Mouse (Mus musculus) heart, embryonic 11.5 days (tissue): ENCODE results near the gene Cd69. TPM values are rescaled to one million over a fixed set of nuclear protein-coding genes. Genes with fewer than 3 reads are reported as not detected.

Experiments used
- ATAC-seq: fragments of 200-750 bp; cut with Nextera tagmentation; replicated peaks from 2 replicates; pipeline ENCODE4 v1.8.0; 2017; ENCODE audit warnings: moderate library complexity; ENCODE audit not compliant: insufficient number of reproducible peaks, low FRiP score, low TSS enrichment
- H3K27ac ChIP-seq: fragments of 300-500 bp; sonication (generic); 2 replicates; pipeline ENCODE4 v1.5.1; 2014; ENCODE audit warnings: mild to moderate bottlenecking, low read depth, low read length
- H3K27me3 ChIP-seq: fragments of 300-500 bp; sonication (generic); 2 replicates; pipeline ENCODE4 v1.6.1; 2014; ENCODE audit warnings: mild to moderate bottlenecking, low read length, mixed read lengths; ENCODE audit not compliant: control insufficient read depth, insufficient read depth
- H3K36me3 ChIP-seq: fragments of 300-500 bp; sonication (generic); 2 replicates; pipeline ENCODE4 v1.6.1; 2014; ENCODE audit warnings: mild to moderate bottlenecking, low read length, moderate library complexity, mixed read lengths; ENCODE audit not compliant: control insufficient read depth, insufficient read depth
- H3K4me1 ChIP-seq: fragments of 300-500 bp; sonication (generic); 2 replicates; pipeline ENCODE4 v1.6.1; 2014; ENCODE audit warnings: low read length; ENCODE audit not compliant: control insufficient read depth, insufficient read depth
- H3K4me2 ChIP-seq: fragments of 300-500 bp; sonication (generic); 2 replicates; pipeline ENCODE4 v1.6.1; 2014; ENCODE audit warnings: mild to moderate bottlenecking, moderate library complexity
- H3K4me3 ChIP-seq: fragments of 300-500 bp; sonication (generic); 2 replicates; pipeline ENCODE4 v1.5.1; 2014; ENCODE audit warnings: low read depth, low read length
- H3K9ac ChIP-seq: fragments of 300-500 bp; sonication (generic); 2 replicates; pipeline ENCODE4 v1.6.1; 2014; ENCODE audit warnings: mild to moderate bottlenecking, low read depth, low read length, moderate library complexity
- H3K9me3 ChIP-seq: fragments of 300-500 bp; sonication (generic); replicated peaks from 2 replicates; pipeline ENCODE4 v1.6.1; 2016; ENCODE audit warnings: low read length; ENCODE audit not compliant: control insufficient read depth
- WGBS: fragments of 180-500 bp; shearing (Covaris S2); extraction: QIAGEN DNeasy Blood & Tissue Kit; methylation state at CpG from one replicate; pipeline ENCODE4 v1.1.7; 2014; ENCODE audit not compliant: insufficient replicate concordance; 5-methylcytosine and 5-hydroxymethylcytosine counted together
- polyA plus RNA-seq: library from polyadenylated mRNA; unstranded; fragments of >200 nt; fragmentation: Nextera tagmentation; extraction: Ambion mirVana; gene quantifications from 2 replicates; pipeline ENCODE4 v1.2.1, GENCODE M21; 2014

The Cd69 gene
- polyA plus RNA-seq, 1 experiment from 2014 or later = not detected

DNA sequence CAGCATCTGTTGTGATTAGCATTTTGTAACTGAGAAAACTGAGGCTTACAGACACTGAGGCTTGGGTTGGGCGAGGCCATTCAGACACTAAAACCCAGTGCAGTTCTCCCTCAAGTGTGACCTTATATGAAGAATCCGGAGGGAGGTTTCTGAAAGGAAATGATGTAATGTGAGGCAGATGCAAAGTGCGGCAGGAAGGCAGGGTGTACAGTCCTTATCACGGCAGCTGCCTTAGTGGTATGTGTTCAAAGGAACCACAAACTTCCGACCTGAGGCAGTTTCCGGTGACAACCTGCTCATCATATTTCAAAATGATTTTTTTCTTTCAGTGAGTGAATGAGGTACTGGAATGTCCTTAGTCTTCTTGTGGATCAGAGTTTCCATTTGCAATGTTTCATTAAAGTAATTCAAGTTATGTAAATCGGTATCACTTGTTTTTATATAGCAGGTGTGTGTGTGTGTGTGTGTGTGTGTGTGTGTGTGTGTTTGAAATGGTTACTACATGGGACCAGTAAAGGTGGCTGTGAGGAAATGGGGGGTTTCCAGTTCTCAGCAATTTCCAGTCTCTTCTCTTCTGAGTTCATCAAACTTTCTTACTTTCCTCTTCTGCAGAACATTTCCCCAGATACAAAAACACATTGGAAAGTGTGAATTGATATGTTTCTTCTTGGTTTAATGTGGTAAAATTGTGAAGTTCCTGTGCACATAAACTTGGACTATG, 9.3 kb upstream of the Cd69 start:
- H3K4me1 ChIP-seq = no peaks in the 10 kb centered on the region
- no peak overlapping the region for H3K27ac ChIP-seq
- no peaks in the 10 kb centered on the region for H3K36me3 ChIP-seq
- H3K9ac ChIP-seq = no peak overlapping the region
- no peak for ATAC-seq
- no peak overlapping the region for H3K4me3 ChIP-seq
- H3K4me2 ChIP-seq = no peak overlapping the region
- WGBS = 59% methylated on average over 7 of the region's 7 CpGs
- no peaks in the 10 kb centered on the region for H3K27me3 ChIP-seq
- H3K9me3 ChIP-seq = no peaks in the 10 kb centered on the region

DNA sequence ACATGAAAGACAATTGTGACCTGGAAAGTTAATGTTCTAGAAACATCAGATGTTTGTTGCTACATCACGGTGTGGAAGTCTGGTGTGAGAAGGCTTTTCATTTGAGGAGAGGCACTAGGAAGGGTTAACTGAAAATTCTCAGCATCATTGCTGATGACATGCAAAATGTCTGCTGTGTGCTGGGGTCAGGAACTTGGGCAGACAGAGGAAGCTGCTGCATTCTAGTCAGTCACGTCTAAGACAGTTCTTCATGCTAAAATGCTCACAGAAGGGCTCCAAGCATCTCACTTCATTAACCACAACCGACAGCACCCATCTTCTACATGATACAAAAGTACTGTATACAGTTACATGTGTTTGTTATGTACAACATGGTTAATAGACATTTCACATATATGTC, 8.0 kb upstream of the Cd69 start:
- H3K4me3 ChIP-seq = no peak overlapping the region
- H3K9ac ChIP-seq = no peak overlapping the region
- no peaks in the 10 kb centered on the region for H3K27me3 ChIP-seq
- H3K9me3 ChIP-seq = no peaks in the 10 kb centered on the region
- H3K4me2 ChIP-seq = no peak overlapping the region
- no peaks in the 10 kb centered on the region for H3K36me3 ChIP-seq
- 71% methylated on average over 3 of the region's 3 CpGs for WGBS
- H3K4me1 ChIP-seq = no peaks in the 10 kb centered on the region
- H3K27ac ChIP-seq = no peak overlapping the region
- no peak for ATAC-seq

DNA sequence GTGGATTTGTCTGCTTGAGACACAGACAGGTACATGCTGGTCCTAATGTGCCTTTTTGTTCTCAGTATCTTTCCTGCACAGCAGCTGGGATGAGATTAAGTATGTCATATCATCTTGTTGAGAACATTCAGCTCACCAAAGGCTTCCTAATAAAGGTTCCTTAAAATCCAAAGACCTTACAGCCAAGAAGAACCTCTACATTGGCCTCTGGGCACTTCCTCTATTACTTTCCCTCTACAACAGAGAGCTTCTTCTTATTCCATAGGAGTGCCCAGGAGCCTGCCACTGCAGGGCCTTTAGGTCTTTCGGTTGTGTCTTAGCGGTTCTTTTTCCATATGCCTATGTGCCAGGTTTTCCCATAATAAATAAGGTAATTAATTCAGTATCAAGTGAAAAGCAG, 1.2 kb upstream of the Cd69 start:
- no peaks in the 10 kb centered on the region for H3K4me1 ChIP-seq

DNA sequence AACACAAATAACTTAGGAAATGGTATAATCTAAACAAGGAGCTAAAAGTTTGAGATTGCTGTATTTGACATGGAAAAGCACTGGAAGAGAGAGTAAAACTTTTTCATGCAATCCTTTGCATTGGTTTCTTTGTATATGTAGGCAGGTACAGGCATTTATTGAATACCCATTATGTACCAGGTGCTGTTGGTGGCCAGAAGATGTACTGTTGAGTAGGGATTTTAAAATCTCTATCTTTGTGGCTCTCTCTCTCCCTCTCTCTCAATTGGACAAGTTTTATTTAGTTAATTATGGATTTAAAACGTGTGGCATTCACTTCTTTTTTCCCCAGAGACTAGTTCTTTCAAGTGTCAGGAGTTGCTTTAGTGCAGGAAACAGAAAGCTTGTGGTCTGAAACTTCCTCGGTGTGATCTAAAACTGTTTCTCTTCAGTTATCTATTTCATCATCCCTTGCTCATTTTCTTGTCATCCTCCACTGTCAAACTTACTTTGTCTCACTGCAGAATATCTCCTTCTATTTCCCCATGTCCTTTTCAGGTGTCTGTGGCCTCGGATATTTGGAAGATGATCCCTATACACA, 478 bp upstream of the Cd69 start:
- H3K27me3 ChIP-seq = no peaks in the 10 kb centered on the region
- no peaks in the 10 kb centered on the region for H3K4me1 ChIP-seq
- H3K36me3 ChIP-seq = no peaks in the 10 kb centered on the region
- no peak overlapping the region for H3K4me2 ChIP-seq
- H3K27ac ChIP-seq = no peak overlapping the region
- 58% methylated on average over 3 of the region's 3 CpGs for WGBS
- H3K4me3 ChIP-seq = no peak overlapping the region
- no peak for ATAC-seq
- no peak overlapping the region for H3K9ac ChIP-seq
- no peaks in the 10 kb centered on the region for H3K9me3 ChIP-seq

More for the DNA sequence above, 1.2 kb upstream of the Cd69 start:
- WGBS = 93% methylated on average over 2 of the region's 2 CpGs
- H3K4me2 ChIP-seq = no peak overlapping the region
- no peaks in the 10 kb centered on the region for H3K36me3 ChIP-seq
- no peak for ATAC-seq
- no peaks in the 10 kb centered on the region for H3K27me3 ChIP-seq
- no peaks in the 10 kb centered on the region for H3K9me3 ChIP-seq
- no peak overlapping the region for H3K4me3 ChIP-seq
- H3K27ac ChIP-seq = no peak overlapping the region
- no peak overlapping the region for H3K9ac ChIP-seq

DNA sequence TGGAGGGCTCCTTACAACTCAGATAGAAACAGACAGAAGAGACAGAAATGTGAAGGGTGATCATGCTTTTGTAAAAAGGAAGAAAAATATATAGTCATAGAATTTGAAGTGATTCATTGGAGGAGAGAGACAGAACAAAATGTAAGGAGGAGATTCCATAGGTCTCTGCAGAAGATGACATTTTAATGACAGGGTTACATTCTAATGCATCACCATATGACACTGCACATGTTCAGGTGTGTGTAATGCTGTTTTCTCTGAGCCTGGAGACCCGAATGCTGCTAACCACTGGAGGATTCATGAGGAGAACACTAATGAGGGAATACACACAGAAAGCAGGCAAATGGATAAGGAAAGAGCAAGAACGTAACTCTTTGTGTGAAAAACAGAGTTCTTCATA, 760 bp downstream of the Cd69 start:
- Histone ChIP-seq H3K4me1 (no peaks in the 10 kb centered on the region), H3K27ac (no peak overlapping the region), H3K4me3 (no peak overlapping the region), H3K4me2 (no peak overlapping the region), H3K36me3 (no peaks in the 10 kb centered on the region), H3K9me3 (no peaks in the 10 kb centered on the region), H3K27me3 (no peaks in the 10 kb centered on the region), H3K9ac (no peak overlapping the region)
- ATAC-seq = no peak
- WGBS = 77% methylated on average over 2 of the region's 2 CpGs

DNA sequence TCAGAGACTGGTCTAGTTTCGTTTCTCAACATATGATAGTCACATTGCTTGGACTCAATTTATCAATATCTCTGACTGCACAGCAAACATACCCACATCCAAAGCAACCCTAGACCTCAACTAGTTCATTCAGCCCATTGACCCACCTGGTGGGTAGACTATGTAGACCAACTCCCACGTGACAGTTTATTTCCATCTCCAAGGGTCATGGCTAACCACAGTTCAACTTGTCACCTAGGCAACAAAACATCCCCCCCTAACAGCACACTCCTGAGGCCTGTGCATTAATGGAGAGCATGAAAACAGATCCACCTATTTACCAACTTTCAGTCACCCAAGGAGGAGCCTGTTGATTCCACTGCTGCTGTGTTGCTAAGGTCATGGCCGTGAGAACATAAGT, 1.6 kb downstream of the Cd69 start:
- Histone ChIP-seq H3K4me1 (no peaks in the 10 kb centered on the region), H3K27me3 (no peaks in the 10 kb centered on the region), H3K9me3 (no peaks in the 10 kb centered on the region), H3K4me3 (no peak overlapping the region), H3K27ac (no peak overlapping the region), H3K36me3 (no peaks in the 10 kb centered on the region), H3K4me2 (no peak overlapping the region), H3K9ac (no peak overlapping the region)
- WGBS = 70% methylated on average over 3 of the region's 3 CpGs
- no peak for ATAC-seq

DNA sequence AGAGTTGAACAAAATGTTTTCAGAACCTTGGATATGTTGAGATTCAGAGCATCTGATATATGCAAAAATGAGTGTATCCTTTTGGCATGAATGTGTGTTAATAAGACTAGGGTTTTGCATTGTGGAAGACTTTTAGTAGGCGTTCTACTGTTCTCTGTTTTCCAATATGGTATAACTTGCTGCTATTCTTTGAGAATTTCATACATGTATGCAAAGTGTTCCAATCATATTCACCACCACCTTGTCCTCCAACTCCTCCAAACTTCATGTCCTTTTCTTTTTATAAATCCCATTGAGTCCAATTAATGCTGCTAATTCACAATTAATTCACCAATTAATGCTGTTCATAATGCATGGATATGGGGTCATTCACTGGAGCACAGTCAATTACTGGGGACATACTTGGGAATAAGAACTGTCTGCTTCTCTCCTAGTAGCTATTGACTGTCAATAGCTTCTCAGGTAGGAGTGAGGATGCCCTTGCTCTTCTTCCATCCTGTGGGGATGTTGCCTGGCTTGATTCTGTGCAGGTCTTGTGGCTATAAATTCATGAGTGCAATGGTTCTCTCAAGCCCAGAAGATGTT, 8.7 kb downstream of the Cd69 start:
- Histone ChIP-seq H3K4me3 (no peak overlapping the region), H3K9ac (no peak overlapping the region), H3K9me3 (no peaks in the 10 kb centered on the region), H3K27me3 (no peaks in the 10 kb centered on the region), H3K4me1 (no peaks in the 10 kb centered on the region), H3K4me2 (no peak overlapping the region), H3K27ac (no peak overlapping the region), H3K36me3 (no peaks in the 10 kb centered on the region)
- 61% methylated on average over 1 of the region's 1 CpGs for whole genome bisulfite sequencing
- ATAC-seq = no peak

DNA sequence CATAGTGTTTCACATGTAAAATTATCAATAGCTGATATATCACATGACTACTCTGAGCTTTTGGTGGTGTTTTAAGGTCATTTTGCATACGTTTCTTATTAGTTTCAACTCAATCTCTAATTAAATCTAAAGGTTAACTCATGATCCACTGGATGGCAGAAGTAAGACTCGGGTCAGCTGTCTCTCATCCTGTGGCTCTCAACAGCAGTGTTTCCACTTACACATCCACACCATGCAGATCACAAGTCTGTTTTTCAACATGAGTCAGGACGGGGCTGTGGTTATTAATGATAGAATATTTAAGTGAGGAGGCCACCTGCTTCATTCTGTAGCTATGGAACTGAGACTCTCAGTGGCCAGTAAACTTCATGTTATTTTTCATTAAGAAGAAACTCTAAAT, 9.4 kb downstream of the Cd69 start:
- Histone ChIP-seq H3K9me3 (no peaks in the 10 kb centered on the region), H3K9ac (no peak overlapping the region), H3K36me3 (no peaks in the 10 kb centered on the region), H3K27me3 (no peaks in the 10 kb centered on the region), H3K4me1 (no peaks in the 10 kb centered on the region), H3K4me3 (no peak overlapping the region), H3K4me2 (no peak overlapping the region), H3K27ac (no peak overlapping the region)
- no peak for ATAC-seq
- 65% methylated on average over 3 of the region's 3 CpGs for WGBS

DNA sequence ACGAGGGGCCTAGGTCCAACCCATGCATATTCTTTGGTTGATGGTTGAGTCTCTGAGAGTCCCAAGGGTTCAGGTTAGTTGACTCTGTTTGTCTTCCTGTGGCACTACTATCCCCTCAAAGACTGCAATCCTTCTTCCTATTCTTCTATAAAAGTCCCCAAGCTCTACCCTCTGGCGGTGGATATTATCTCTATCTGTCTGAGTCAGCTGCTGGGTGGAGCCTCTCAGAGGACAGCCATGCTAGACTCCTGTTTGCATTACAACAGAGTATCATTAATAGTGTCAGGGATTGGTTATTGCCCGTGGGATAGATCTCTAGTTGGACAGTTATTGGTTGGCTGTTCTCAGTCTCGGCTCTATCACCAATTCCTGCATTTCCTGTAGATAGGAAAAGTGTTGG, 14.3 kb downstream of the Cd69 start:
- no peak overlapping the region for H3K9ac ChIP-seq
- no peaks in the 10 kb centered on the region for H3K36me3 ChIP-seq
- no peak for ATAC-seq
- WGBS = 64% methylated on average over 4 of the region's 4 CpGs
- no peaks in the 10 kb centered on the region for H3K9me3 ChIP-seq
- no peaks in the 10 kb centered on the region for H3K4me1 ChIP-seq
- H3K27me3 ChIP-seq = no peaks in the 10 kb centered on the region
- H3K4me2 ChIP-seq = no peak overlapping the region
- H3K4me3 ChIP-seq = no peak overlapping the region
- no peak overlapping the region for H3K27ac ChIP-seq
